Mouse (Mus musculus) frontal cortex, postnatal 14 days (tissue): Measurements from ENCODE around the gene Erg.

Experiments used
- DNase-seq, 2 experiments: peaks; one replicate each; pipeline ENCODE4 v3.0.0; 2022; ENCODE audit warnings: low spot score in 2 of 2

Gene Erg

GRCm38 (mm10) chr16:95585541-95586310, 667 bp downstream of the Erg start:
- DNase-seq = no peak

- no peak for DNase-seq
Measured at GRCm38 (mm10) chr16:95584751-95585528, 1.5 kb downstream of the Erg start.

- DNase-seq = no peak
Measured at GRCm38 (mm10) chr16:95579289-95579688, 7.1 kb downstream of the Erg start.

GRCm38 (mm10) chr16:95573163-95573562, 13.2 kb downstream of the Erg start:
- DNase-seq = peak; percentile 44 to 49

GRCm38 (mm10) chr16:95570616-95571015, 15.8 kb downstream of the Erg start:
- DNase-seq = no peak

- no peak for DNase-seq
Measured at GRCm38 (mm10) chr16:95556834-95557233, 29.6 kb downstream of the Erg start.

GRCm38 (mm10) chr16:95553136-95553535, 33.3 kb downstream of the Erg start:
- DNase-seq = no peak

- no peak for DNase-seq
Measured at GRCm38 (mm10) chr16:95552495-95552894, 33.9 kb downstream of the Erg start.

- DNase-seq = no peak
Measured at GRCm38 (mm10) chr16:95550496-95550895, 35.9 kb downstream of the Erg start.

GRCm38 (mm10) chr16:95544753-95545152, 41.6 kb downstream of the Erg start:
- no peak for DNase-seq

- DNase-seq = peak; percentile 12 to 15
Measured at GRCm38 (mm10) chr16:95543471-95543870, 42.9 kb downstream of the Erg start.

GRCm38 (mm10) chr16:95535151-95535550, 51.2 kb downstream of the Erg start:
- DNase-seq = no peak

GRCm38 (mm10) chr16:95532387-95533077, 53.9 kb downstream of the Erg start:
- DNase-seq = no peak

GRCm38 (mm10) chr16:95527561-95527960, 58.8 kb downstream of the Erg start:
- no peak for DNase-seq

GRCm38 (mm10) chr16:95519520-95519919, 66.9 kb downstream of the Erg start:
- DNase-seq = no peak

- DNase-seq = no peak
Measured at GRCm38 (mm10) chr16:95506051-95506450, 80.3 kb downstream of the Erg start.

GRCm38 (mm10) chr16:95496582-95497300, 89.7 kb downstream of the Erg start:
- no peak for DNase-seq

- DNase-seq = no peak
Measured at GRCm38 (mm10) chr16:95494108-95494507, 92.3 kb downstream of the Erg start.

GRCm38 (mm10) chr16:95493336-95493735, 93.1 kb downstream of the Erg start:
- DNase-seq = no peak

- no peak for DNase-seq
Measured at GRCm38 (mm10) chr16:95492146-95492545, 94.2 kb downstream of the Erg start.

- no peak for DNase-seq
Measured at GRCm38 (mm10) chr16:95490386-95490785, 96.0 kb downstream of the Erg start.
